Mouse (Mus musculus): ENCODE results near the gene Arid5a.

Arid5a gene

DNA sequence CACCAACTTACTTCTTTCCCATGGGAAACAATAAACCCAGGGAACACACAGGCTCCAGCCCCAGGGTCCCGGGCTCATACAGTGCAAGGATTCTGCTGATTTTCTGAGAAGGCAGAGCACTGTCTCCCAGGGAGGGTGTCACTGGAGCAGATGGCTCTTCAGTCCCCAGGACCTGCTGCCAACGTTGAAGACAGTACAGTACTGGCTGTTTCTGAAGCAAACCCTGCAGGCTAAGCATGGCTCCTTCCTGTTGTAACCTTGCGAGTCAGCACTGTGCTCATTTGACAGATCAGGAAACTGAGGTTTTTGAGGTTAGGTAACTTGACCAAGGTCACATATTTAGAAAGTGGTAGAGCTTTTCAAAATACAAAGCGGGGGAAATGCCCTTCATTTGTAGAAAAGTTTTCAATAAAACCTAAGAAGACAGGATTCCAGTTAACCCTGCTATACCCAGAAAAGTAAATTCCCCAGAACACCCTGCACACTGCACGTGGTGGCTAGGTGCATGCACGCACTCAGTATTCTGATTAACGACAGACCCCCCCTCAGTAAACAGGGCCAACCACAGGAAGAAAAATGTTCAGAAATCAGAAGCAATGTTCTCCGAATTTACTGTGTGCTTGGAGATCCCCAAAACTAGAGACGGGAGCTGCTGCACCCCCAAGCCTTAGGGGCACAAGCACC, 10.9 kb upstream of the Arid5a start:
- peak; percentile 60 for DNase-seq

DNA sequence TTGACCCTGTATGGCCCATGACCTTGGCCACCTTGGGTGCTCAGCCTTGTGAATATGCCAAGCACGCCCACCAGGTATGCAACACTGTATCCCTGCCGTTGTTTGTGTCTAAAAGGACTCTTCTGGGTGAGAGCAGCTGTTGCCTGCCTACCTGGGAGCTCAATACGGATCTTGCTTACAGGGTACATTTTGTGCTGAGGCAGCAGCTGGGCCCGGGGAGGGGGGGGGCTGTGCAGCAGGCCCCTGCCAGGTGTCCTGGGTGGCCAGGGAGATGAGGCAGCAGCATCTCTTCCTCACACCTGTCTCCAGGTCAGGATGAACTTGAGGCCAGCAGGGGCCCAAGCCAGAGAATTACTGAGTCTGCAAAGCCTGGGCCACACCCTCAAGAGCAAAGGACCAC, 9.4 kb upstream of the Arid5a start:
- DNase-seq, result no peak

DNA sequence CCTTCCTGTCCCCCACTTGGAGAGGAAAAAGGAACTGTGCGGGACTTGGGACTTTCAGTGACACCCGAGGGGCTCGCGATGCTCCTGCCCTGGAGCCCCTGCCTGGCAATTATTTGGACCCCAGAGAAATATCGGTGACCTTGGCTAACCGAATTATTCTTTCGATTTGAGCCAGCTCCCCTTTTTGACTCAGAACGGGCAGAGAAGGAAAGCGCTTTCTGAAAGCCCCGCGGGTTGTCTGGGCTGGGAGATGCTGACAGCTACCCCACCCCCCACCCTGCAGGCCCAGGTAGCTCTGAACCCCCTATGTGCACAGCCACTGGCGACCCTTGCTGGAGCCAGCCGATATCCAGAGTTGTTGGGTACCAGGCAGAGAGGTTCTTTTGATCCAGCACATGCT, 8.4 kb upstream of the Arid5a start:
- DNase-seq, result no peak

DNA sequence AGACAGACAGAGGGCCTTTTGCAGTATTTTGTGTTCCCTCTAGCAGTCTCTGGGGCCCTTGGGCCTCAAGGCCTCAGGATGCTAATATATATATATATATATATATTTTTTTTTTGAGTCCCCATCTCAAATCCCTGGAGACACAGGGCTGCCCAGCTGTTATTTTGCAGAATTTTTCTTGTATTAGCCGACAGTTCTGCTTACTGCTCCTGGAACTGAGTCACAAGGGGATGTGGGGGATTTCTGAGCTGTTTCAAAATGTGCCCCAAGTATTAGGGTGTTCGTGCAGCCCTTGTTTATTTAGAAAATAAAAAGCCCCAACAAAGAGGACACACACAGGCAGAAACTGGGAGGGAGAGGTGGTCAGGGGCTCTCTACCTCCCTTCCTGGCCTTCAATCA, 7.9 kb upstream of the Arid5a start:
- no peak for DNase-seq

DNA sequence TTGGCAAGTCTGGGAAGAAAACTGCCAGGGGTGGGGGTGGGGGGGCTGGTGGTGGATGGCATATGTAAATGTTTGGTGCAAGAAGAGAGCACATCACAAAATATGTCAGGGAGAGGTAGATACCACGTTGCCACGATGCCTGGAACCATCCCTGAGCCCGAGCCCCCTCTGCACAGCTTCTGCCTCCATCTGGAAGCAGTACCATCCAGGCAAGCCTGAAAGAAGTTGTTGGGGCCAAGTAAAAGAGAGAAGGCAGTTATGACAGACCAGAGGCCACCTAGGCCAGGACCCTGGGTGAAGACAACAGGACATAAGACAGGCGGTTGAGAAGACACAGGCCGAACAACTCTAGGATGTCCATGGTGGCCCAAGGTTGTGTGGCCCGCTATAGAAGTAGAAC, 7.0 kb upstream of the Arid5a start:
- DNase-seq, result no peak

DNA sequence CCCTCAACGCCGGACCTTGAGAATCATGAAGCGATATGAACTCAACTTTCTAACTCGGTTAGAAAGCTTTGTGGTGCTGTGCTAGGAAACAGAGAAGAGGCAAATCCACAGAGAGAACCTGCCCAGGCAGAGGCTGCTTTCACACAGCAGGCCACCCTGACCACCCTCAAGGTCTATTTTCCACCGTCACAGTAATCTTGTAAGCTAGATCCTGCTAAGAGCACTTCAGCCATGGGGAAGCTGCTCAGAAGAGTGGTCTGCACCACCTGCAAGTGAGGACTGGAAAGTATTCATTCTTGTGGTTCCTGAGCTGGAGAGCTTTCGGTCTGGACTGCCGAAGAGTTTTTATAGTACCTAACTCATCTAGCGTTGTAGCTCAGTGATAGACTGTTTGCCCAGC, 5.3 kb upstream of the Arid5a start:
- DNase-seq, result no peak

DNA sequence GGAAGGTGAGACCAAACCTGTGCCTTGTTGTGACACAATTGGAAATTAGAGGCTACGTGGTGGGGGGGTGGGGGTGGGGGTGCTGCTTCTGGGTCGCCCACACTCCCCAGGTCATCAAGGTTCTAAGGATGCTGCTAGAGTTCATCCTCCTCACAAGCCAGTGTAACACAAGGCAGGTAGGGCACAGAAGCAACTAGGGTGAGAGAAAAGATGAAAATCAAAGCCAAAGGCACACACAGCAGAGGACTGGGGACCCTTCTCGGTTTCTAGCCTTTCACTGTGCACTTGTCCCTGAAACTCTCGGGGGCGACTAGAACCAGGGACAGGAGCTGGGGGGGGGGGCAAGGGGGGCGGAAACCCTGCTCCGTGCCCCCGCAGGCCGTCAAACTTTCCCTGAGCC, 4.6 kb upstream of the Arid5a start:
- no peak for DNase-seq

DNA sequence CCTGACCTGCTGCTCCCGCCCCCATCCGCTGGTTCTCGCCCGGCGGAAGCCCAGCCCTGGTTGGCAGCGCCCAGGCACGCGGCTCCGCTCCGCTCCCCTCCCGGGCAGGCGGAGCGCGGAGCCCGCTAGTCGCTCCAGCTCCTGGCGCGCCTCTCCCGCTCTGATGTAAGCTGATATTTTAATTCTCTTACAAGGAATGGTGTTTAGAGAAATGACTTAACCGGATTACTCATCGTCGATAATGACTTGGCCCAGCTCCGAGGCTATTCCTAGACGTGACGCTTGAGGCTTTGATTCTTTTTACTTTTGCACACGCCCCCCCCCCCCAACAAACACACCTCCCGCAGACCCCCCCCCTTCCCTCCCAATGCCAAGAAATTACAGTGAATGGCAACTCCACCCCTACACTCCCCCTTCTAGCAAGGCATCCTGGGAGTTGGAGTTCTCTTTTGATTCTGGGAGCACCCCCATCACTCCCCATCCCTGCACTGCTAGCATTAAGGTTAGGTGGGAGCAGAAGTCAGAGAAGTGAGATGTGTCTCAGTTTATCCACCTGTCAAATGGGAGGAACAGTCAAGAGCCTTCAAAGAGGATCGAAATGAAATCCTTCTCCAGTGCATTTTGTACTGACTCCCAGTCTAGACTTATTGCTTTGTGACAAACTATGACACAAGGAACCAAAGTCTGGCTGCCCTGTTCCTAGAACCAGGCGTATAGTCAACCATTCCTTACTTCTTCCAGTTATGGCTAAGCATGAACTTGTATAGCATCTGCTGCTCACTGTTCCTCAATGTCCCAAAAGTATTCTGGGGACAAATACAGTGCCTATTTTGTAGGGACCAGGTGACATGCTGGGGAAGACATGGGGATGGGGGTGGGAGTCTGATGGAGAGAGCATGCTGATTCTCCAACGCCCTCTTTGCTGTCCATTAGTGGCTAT, 3.9 kb upstream of the Arid5a start:
- peak; percentile 51 for DNase-seq

DNA sequence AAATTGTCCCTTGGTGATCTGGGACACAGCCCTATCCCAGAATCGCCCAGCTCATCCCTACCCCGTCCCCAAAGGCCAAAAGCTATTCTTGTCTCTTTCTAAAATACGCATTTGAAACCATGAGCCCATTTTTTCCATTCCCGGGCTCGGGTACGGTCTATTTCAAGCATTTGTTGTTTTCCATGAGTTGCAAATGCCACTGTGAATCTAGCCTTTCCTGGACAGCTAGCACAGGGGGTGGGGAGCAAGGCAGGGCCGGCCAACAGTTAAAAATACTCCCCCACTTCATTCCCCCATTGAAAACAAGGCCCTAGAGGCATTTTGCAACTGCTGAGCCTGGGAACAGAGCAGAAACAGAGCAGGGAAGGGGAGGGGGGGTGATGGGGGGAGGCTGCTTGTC, 2.8 kb upstream of the Arid5a start:
- DNase-seq, result no peak

DNA sequence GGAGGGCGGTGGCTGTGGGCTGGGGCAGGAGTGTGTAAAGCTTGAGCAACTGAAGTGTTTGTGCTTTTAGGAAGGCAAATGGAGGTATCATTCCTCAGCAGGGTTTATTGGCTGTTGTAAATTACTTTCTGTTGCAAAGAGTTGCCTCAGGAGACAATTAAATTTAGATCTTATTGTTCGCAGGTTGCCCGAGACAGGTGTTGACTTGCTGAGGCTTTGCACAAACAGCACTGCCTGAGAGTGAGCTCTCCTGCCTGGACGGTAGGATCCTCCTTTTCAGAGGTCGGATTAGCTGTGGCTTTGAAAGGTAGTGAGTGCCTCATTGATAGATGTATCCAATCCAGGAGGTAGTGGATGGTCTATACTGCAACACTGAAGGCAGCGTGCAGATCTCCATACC, 1.4 kb upstream of the Arid5a start:
- no peak for DNase-seq

DNA sequence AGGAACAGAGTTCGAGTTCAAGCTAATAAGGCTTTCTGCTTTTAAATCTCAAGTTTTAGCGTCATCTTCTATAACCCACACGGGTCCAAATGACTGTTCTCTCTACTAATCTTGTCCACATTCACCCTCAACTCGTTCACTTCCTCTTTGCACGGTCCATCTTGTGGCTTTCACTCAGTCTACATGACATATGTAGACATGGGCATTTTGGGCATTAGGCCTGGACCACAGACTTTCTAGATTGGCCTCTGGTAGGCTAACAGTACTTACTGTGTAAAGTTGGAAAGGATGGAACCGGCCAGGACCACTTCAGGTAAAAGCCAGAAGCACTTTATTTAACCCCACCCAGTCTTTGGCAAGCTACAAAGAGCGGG, 425 bp upstream of the Arid5a start:
- DNase-seq, result no peak

DNA sequence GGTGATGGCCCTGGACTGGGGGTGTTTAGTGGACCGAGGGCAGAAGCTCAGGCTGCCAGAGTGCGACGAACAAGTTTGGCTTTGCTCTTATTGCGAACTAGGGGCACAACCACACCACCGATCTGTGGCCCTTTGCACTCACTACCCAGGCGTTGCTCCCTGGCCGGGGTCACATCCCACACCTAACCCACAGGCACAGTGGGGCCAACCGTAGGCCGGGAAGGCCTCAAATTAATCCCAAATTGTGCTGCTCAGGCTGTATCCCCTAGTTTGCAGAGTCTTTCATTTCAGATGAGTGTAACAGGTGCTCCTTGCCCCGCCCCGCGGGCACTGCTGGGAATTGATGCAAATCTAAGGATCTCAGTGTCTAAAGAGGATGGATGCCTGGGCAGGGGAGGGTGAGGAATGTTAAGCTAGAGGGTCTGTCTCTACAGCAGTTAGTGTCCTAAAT, 943 bp downstream of the Arid5a start:
- no peak for DNase-seq

DNA sequence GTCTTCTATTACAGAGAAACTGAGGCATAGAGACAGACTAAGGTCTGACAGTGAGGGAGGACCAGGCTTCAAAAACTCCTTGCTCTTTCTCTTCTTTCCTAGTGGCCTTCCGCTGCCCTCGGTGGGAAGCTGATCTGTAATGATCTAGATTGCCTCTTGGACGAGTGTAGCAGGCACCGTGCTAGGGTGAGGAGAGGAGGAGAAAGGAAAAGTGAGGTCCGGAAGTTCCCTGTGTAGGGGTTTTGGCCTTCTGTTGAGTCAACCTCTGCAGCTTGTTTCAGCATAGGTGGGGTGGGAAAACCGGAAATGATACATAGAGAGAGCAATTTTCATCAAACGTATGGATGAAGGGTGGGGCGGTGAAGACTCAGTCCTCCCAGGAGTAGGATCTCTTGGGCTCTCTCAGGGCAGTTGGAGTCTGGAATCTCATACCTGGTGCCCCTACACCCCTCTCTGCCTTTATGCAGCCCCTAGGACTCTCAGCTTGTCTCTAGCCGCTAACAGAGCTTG, 1.5 kb downstream of the Arid5a start:
- DNase-seq, result no peak

DNA sequence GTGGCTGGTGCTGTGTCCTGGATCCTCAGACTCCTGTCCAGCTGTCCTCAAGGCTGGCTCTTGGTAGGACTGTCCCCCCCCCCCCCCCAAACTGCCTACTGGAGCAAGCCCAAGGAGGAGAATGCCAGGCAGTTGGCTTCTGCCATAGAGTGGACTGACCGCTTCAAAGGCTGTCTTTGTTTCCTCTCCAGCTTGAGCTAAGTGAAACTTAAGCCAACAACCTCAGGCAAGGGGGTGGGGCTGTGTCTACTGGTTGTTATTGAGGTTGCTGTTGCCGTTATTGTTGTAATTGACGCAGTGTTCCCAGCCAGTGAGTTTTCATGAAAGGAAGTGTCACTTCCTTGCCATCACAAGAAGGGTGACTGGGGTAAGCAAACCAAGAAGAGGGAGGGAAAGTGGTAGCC, 2.0 kb downstream of the Arid5a start:
- no peak for DNase-seq

DNA sequence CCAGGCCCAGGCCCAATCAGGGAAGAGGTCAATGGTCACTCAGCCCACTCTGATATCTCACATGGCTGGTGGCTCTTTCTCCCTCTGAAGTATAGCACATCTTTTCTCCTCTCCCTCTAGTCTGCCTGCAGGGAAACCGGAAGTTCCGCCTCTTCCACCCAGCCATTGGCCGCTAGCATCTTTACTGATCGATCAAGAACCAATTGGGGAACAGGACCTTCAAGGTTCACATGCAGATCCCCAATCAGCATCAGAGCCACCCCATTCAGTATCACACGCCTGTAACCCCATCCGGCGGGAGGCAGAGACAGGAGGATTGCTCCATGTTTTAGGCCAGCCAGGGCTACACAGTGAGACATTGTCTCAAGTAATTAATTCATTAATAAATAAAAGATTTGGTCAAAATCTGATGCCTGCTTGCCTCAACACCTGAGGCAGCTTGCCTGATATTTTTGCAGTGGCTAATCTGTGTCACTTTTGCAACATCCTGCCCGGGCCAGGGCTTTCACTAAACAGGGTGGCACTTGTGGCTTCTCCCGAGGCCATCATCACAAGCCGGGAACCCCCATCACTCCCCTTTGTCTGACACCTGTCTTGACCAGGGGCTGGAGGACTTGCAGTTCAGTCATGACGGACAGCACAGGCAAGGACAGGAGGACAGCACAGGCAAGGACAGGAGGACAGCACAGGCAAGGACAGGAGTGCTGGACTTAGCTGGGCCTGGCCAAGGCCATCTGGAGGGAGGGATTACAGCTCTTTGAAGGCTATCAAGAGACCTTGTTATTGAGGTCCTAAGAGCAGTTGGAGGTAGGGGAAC, 7.6 kb downstream of the Arid5a start:
- no peak for DNase-seq

DNA sequence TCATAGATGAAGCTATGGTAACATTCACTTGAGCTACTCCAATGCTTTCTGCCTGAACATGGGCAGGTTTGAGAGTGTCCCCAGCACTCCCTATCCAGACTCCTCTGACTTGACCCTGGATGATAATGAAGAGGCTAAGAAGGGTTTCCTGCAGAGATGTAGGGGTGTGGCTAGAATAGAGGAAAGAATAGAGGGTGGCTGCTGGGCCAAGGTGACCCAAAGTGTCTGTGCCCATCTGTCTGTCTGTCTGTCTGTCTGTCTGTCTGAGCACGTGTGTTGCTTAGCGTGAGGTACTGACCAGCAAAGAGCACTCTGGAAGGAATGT, 8.2 kb downstream of the Arid5a start:
- no peak for DNase-seq

DNA sequence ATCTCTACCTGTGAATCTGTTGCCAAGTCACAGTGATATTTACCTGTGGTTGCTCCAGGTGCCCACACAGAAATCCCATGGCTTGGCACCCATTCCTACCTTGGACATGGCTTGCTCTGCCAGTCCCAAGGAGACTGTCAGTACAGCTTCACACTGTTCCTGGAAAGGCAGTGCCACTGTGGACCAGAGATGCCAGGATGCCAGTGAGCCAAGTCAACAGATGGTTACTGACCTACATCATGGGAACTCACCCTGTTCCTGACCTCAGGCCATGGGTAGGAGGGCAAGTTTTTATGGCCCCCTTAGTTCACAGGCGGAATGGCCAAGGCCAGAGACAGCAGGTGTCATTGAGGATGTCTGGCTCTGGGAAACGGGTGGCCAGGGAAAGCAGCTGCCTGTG, 13.6 kb downstream of the Arid5a start:
- no peak for DNase-seq

DNA sequence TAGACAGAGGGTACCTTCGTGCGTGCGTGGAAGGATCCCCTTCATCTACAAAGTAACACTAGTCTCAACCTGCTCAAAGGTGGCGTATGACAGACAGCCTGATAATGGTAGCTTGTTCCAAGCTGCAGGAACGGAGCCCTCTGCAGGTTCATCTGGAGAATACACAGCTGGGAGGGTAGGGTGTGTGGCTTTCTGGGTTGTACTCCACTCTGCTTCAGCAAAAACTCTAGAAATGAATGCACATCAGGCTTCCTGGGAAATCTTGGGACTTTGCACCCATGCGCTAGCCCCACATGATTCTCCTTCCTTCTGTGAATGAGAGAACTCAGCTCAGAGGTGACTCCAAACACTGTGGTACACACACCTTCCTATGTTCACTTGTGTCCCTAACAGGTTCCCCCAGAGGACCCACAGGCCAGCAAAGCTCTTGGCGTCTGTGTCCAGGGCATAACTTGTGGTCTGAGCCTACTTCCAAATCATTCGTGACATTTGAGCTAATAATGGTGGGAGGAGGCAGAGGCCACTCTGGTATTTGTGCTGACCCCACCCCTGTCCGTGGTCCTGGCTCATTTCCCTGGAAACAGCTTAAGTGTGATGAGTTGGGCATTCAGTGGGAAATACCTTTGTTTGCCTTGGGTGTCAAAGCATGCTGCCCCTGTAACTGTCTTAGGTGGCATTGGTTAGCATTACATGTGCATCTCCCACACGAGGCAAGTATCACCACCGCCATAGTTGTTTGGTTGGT, 14.5 kb downstream of the Arid5a start:
- no peak for DNase-seq

DNA sequence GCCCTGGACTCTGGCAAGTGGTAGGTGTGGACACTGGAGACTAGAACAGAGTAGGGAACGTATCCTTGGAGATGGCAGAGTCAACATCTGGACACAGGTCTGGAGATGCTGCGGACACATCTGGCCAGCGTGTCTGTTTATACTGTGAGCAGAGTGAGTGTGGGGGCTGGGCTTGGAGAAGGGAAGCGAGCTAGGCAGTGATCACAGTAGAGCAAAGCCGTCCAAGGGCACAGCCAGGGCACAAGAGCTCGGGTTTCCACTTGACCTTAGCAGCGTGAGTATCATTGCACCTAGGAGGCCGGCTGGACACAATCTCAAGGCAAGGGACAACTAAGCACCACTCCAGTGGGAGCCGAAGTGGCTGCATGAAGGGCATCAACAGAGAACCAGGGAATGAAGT, 15.5 kb downstream of the Arid5a start:
- no peak for DNase-seq

DNA sequence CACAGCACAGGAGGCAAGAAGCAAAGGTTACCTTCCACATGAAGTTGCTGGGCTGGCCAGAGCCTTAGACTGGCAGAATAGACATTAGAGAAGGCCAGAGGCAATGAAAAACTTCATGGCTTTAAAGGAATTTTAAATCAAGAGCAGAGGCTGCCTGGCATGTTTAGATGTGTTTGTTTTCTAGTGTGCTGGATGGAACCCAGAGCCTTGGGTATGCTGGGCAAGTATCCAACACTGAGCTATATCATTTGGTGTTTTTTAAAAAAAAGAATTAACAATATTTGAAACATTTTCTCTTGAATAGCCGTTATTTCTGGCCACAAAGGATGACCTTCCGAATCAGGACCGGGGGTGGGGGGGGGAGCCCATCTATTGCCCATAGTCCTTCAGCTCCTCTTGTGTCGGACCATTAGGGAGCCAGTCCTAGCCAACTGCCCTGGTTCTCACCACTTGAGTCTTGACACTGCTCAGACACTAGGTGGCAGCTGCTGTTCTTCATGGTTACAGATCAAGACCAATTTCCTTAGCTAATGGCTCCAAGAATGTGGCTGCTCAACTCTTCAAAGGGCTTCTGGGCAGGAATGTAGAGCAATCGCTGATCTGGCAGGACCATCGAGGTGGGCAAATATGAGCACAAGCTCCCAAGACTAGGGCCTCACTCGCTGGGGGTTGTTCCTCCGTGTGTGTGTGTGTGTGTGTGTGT, 16.4 kb downstream of the Arid5a start:
- DNase-seq, result no peak

DNA sequence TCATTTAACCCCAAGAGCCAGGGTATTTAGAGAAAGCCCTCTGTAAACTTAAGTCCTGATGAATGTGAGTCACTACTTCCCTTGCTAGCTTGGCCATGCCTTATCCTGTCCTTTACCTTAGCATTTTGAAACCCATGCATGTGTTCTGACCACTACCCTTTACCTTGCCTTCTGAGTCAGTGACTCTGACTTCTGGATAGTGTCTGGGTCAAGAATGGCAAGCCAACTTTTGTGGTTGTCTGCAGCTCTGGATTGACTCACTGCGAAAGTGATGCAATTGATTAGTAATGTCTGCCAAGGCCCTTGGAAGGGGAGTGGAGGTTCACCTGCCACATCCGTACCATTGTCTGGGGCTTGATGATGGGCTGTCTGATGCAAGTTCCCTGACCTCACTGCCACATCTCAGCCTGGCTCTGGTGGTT, 18.4 kb downstream of the Arid5a start:
- no peak for DNase-seq

DNA sequence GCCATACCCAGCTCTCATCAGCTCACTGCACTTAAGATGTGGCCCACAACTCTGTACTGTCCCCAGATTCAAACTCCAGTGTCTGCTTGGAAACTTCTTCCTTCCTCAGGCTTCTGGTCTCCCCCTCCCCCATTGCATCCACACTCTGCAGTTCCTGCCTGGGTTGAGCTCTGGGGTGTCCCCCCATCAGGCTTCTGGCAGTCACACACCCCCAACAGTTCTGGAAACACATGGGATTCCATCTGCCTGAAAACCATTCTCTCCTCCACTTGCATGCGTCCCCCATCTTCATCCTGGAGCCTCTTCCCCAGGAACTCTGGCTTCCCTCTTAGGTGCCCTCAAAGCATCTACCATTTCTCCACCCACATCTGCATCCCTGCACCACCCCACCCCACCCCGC, 19.3 kb downstream of the Arid5a start:
- no peak for DNase-seq

Measured in cerebellum, adult 11 months (tissue).